Mouse (Mus musculus) small intestine, adult 2 months (tissue): Measurements from ENCODE around the gene Denr. TPM values are rescaled to one million over a fixed set of nuclear protein-coding genes. Genes with fewer than 3 reads are reported as not detected.

Experiments used
- H3K27ac ChIP-seq: fragments of 200-500 bp; 2 replicates; pipeline ENCODE4 v1.5.1; 2012; ENCODE audit warnings: low read depth, low read length, control low read depth, inconsistent platforms; ENCODE audit not compliant: insufficient read depth
- H3K27me3 ChIP-seq: fragments of 200-500 bp; 2 replicates; pipeline ENCODE4 v1.6.1; 2012; ENCODE audit warnings: mild to moderate bottlenecking, moderate library complexity, low read length, inconsistent platforms; ENCODE audit not compliant: control insufficient read depth, insufficient read depth
- H3K36me3 ChIP-seq: fragments of 200-500 bp; 2 replicates; pipeline ENCODE4 v1.6.1; 2012; ENCODE audit warnings: mild to moderate bottlenecking, low read length, control low read depth, inconsistent platforms; ENCODE audit not compliant: control insufficient read depth, insufficient read depth
- H3K4me1 ChIP-seq: fragments of 200-500 bp; 2 replicates; pipeline ENCODE4 v1.6.1; 2012; ENCODE audit warnings: low read length, inconsistent platforms, mixed read lengths; ENCODE audit not compliant: control insufficient read depth, insufficient read depth, insufficient read length
- H3K4me3 ChIP-seq: fragments of 200-500 bp; 2 replicates; pipeline ENCODE4 v1.5.1; 2012; ENCODE audit warnings: low read depth, mild to moderate bottlenecking, control low read depth, inconsistent platforms, low read length, moderate library complexity
- CTCF ChIP-seq: fragments of 200-500 bp; IDR thresholded peaks from 2 replicates; pipeline ENCODE4 v1.5.1; 2012; ENCODE audit warnings: low read depth, mild to moderate bottlenecking, control low read depth, inconsistent platforms, low read length, moderate library complexity, mixed read lengths; ENCODE audit not compliant: insufficient replicate concordance, insufficient read length; ENCODE audit errors: extremely low read depth
- POLR2A ChIP-seq: fragments of 200-500 bp; IDR thresholded peaks from 2 replicates; pipeline ENCODE4 v1.6.1; 2012; ENCODE audit warnings: low read depth, mild to moderate bottlenecking, control low read depth, inconsistent platforms, low read length, moderate library complexity
- WGBS: fragments of 180-500 bp; shearing (Covaris S2); methylation state at CpG from one replicate; pipeline ENCODE4 v1.1.7; 2018; 5-methylcytosine and 5-hydroxymethylcytosine counted together
- polyA plus RNA-seq: library from polyadenylated mRNA; depleted of rRNA; stranded (reverse); fragments of >200 nt; gene quantifications from 2 replicates; pipeline ENCODE4 v1.2.3, GENCODE M21; 2012

Gene Denr
- polyA plus RNA-seq, 1 experiment = 2.4 TPM

- Histone ChIP-seq H3K4me1 (no peaks in the 10 kb centered on the region), H3K27me3 (no peaks in the 10 kb centered on the region)
- 72% methylated on average over 5 of the region's 5 CpGs for WGBS
Observed at GRCm38 (mm10) chr5:123952365-123953045, 45.5 kb downstream of the Denr start.

GRCm38 (mm10) chr5:123957213-123957612 is 50.2 kb downstream of the Denr start:
- TF ChIP-seq CTCF = no peak
- no peak for TF ChIP-seq POLR2A
- no peaks in the 10 kb centered on the region for H3K27me3 ChIP-seq
- no peaks in the 10 kb centered on the region for H3K36me3 ChIP-seq
- no peak overlapping the region for H3K27ac ChIP-seq
- WGBS = 91% methylated on average over 8 of the region's 8 CpGs
- H3K4me3 ChIP-seq = no peak overlapping the region
- peaks cover 5% of the 10 kb centered on the region; the same call in 1 of the 2 replicates for H3K4me1 ChIP-seq

More at GRCm38 (mm10) chr5:123952365-123953045, 45.5 kb downstream of the Denr start:
- TF ChIP-seq POLR2A = no peak
- no peak for TF ChIP-seq CTCF
- no peak overlapping the region for H3K4me3 ChIP-seq
- H3K36me3 ChIP-seq = no peaks in the 10 kb centered on the region
- H3K27ac ChIP-seq = no peak overlapping the region

- Histone ChIP-seq H3K4me3 (no peak overlapping the region), H3K27ac (no peak overlapping the region), H3K4me1 (peaks cover 5% of the 10 kb centered on the region; the same call in 1 of the 2 replicates), H3K27me3 (no peaks in the 10 kb centered on the region), H3K36me3 (no peaks in the 10 kb centered on the region)
- 53% methylated on average over 3 of the region's 3 CpGs for WGBS
- no peak for TF ChIP-seq CTCF
- no peak for TF ChIP-seq POLR2A
Observed at GRCm38 (mm10) chr5:123959018-123959417, 52.0 kb downstream of the Denr start.

- H3K27me3 ChIP-seq = no peaks in the 10 kb centered on the region
- peaks cover 5% of the 10 kb centered on the region; the same call in 1 of the 2 replicates for H3K4me1 ChIP-seq
- H3K4me3 ChIP-seq = no peak overlapping the region
- H3K36me3 ChIP-seq = no peaks in the 10 kb centered on the region
- WGBS = 36% methylated on average over 8 of the region's 8 CpGs
- no peak overlapping the region for H3K27ac ChIP-seq
- TF ChIP-seq POLR2A (no peak), CTCF (no peak)
Observed at GRCm38 (mm10) chr5:123960129-123960528, 53.2 kb downstream of the Denr start.

GRCm38 (mm10) chr5:123961046-123961445 is 54.1 kb downstream of the Denr start:
- WGBS = 87% methylated on average over 12 of the region's 12 CpGs
- no peaks in the 10 kb centered on the region for H3K27me3 ChIP-seq
- TF ChIP-seq CTCF = no peak
- TF ChIP-seq POLR2A = no peak

GRCm38 (mm10) chr5:123964208-123964607 is 57.2 kb downstream of the Denr start:
- 81% methylated on average over 4 of the region's 4 CpGs for WGBS
- no peak for TF ChIP-seq CTCF
- TF ChIP-seq POLR2A = no peak
- H3K36me3 ChIP-seq = no peaks in the 10 kb centered on the region
- no peaks in the 10 kb centered on the region for H3K27me3 ChIP-seq
- H3K27ac ChIP-seq = no peak overlapping the region
- peaks cover 11% of the 10 kb centered on the region for H3K4me1 ChIP-seq
- no peak overlapping the region for H3K4me3 ChIP-seq

More at GRCm38 (mm10) chr5:123961046-123961445, 54.1 kb downstream of the Denr start:
- Histone ChIP-seq H3K4me1 (peaks cover 5% of the 10 kb centered on the region; the same call in 1 of the 2 replicates), H3K4me3 (no peak overlapping the region), H3K36me3 (no peaks in the 10 kb centered on the region), H3K27ac (no peak overlapping the region)

- TF ChIP-seq CTCF (no peak), POLR2A (no peak)
Observed at GRCm38 (mm10) chr5:123966759-123967158, 59.8 kb downstream of the Denr start.

GRCm38 (mm10) chr5:123968468-123968867 is 61.5 kb downstream of the Denr start:
- TF ChIP-seq CTCF = no peak
- no peak for TF ChIP-seq POLR2A
- peaks cover 17% of the 10 kb centered on the region for H3K4me1 ChIP-seq
- no peaks in the 10 kb centered on the region for H3K36me3 ChIP-seq
- H3K27ac ChIP-seq = peak overlapping the region; percentile 87
- no peak overlapping the region for H3K4me3 ChIP-seq
- no peaks in the 10 kb centered on the region for H3K27me3 ChIP-seq
- 32% methylated on average over 5 of the region's 5 CpGs for WGBS

More at GRCm38 (mm10) chr5:123966759-123967158, 59.8 kb downstream of the Denr start:
- Histone ChIP-seq H3K4me1 (peaks cover 14% of the 10 kb centered on the region), H3K27me3 (no peaks in the 10 kb centered on the region), H3K4me3 (no peak overlapping the region), H3K36me3 (no peaks in the 10 kb centered on the region), H3K27ac (no peak overlapping the region; the same call in 1 of the 2 replicates)
- WGBS = 29% methylated on average over 2 of the region's 2 CpGs
